Comparison of ENCODE assay signal across 10 mouse cellular contexts in the genomic region with DNA sequence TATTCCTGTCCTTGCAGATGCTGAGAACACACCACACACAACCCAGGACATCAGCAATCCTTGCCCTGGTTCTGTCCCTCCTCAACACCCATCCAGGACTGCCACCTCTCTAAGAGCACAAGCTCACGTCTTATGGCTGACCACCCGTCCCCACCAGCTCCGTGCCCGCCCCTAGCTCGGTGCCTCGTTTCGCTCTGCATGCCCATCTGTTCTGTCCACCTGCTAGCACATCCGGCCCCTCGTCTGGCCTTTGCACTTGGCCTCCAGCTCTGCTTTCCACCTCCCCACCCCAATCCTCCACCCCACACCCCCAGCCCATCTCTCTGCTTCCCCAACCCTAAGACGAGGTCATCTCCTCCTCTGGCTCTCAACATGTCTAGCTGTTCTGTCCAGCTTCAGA. TPM values are rescaled to one million over a fixed set of nuclear protein-coding genes. Genes with fewer than 3 reads are reported as not detected.
DNase-seq lines count a peak whose midpoint lies in the region; ATAC-seq and TF ChIP-seq lines count a peak whose summit lies in the region.
"Had no signal": no experiment of that assay in that cellular context is flagged by ENCODE, and none has a peak within 500 bp of the region (broad histone marks: within the 10 kb centered on the region; RNA-seq: fewer than 3 reads in every experiment).

No protein-coding gene starts in this region.

- DNase-seq in heart, postnatal 14 days: no peak
- DNase-seq in cerebellum, postnatal 36 days: peak; percentile 30 to 42
- no peak for DNase-seq in gastrocnemius, postnatal 36 days
- DNase-seq in layer of hippocampus, adult 9-11 months: no peak
- DNase-seq in heart, postnatal 10 days: no peak
- DNase-seq: kidney, postnatal 14 days had no signal

- WGBS in heart, embryonic 11.5 days (ENCODE audit: insufficient replicate concordance): 79% methylated on average over 10 of the region's 10 CpGs
- 79% methylated on average over 10 of the region's 10 CpGs for WGBS in limb, embryonic 13.5 days

- H3K4me2 ChIP-seq in heart, embryonic 11.5 days: no peak overlapping the region
- H3K4me2 ChIP-seq in limb, embryonic 13.5 days (replicated peaks): no peak overlapping the region
- H3K4me2 ChIP-seq: heart, embryonic 12.5 days had no signal

- H3K4me3 ChIP-seq in heart, embryonic 11.5 days (ENCODE audit: low read depth, low read length): no peak overlapping the region
- 0 out of 2 replicates have a peak overlapping the region, but pooled peaks have one; percentile 26 for H3K4me3 ChIP-seq in E14TG2a.4 (replicated peaks; ENCODE audit: low read length)
- H3K4me3 ChIP-seq in limb, embryonic 13.5 days: no peak overlapping the region
- H3K4me3 ChIP-seq: heart, embryonic 12.5 days had no signal

- H3K9ac ChIP-seq in heart, embryonic 11.5 days (ENCODE audit: low read depth, low read length): no peak overlapping the region
- H3K9ac ChIP-seq in limb, embryonic 13.5 days: no peak overlapping the region

- H3K36me3 ChIP-seq in heart, embryonic 11.5 days (ENCODE audit: control insufficient read depth, insufficient read depth, low read length): no peaks in the 10 kb centered on the region
- peaks cover 25% of the 10 kb centered on the region for H3K36me3 ChIP-seq in E14TG2a.4 (ENCODE audit: insufficient read depth, low read length)
- no peaks in the 10 kb centered on the region for H3K36me3 ChIP-seq in limb, embryonic 13.5 days
- H3K36me3 ChIP-seq: heart, embryonic 12.5 days had no signal

- no peak for TF ChIP-seq CTCF in E14TG2a.4 (conservative IDR thresholded peaks at IDR 0.05; ENCODE audit: low read length)

- H3K9me3 ChIP-seq in heart, embryonic 11.5 days (replicated peaks; ENCODE audit: control insufficient read depth, low read length): no peaks in the 10 kb centered on the region
- H3K9me3 ChIP-seq in E14TG2a.4 (ENCODE audit: low read length): no peaks in the 10 kb centered on the region
- no peaks in the 10 kb centered on the region for H3K9me3 ChIP-seq in limb, embryonic 13.5 days
- H3K9me3 ChIP-seq: heart, embryonic 12.5 days had no signal

- intact Hi-C loops in heart, postnatal 14 days (cut with DNase I): no loop called here
- intact Hi-C loops in gastrocnemius, postnatal 36 days (cut with DNase I): loop anchor here (2.0 kb wide), 1 partner anchor 37 kb away; no protein-coding TSS in a partner anchor
- intact Hi-C loops in heart, postnatal 10 days (cut with DNase I): no loop called here

- H3K4me1 ChIP-seq in heart, embryonic 11.5 days (ENCODE audit: control insufficient read depth, insufficient read depth, low read length): peaks cover 59% of the 10 kb centered on the region
- H3K4me1 ChIP-seq in E14TG2a.4 (replicated peaks; ENCODE audit: low read depth, low read length): peaks cover 81% of the 10 kb centered on the region
- peaks cover 54% of the 10 kb centered on the region for H3K4me1 ChIP-seq in limb, embryonic 13.5 days

- H3K27ac ChIP-seq in heart, embryonic 11.5 days (ENCODE audit: low read depth, low read length): 0 out of 2 replicates have a peak overlapping the region, but pooled peaks have one; percentile 100
- H3K27ac ChIP-seq in limb, embryonic 13.5 days: peak overlapping the region; percentile 99; the same call in 1 of the 2 replicates

- H3K27me3 ChIP-seq in heart, embryonic 11.5 days (ENCODE audit: control insufficient read depth, insufficient read depth, low read length): no peaks in the 10 kb centered on the region
- H3K27me3 ChIP-seq in E14TG2a.4 (ENCODE audit: insufficient read depth, low read length): peaks cover 11% of the 10 kb centered on the region; the same call in 1 of the 2 replicates
- H3K27me3 ChIP-seq in limb, embryonic 13.5 days: no peaks in the 10 kb centered on the region
- H3K27me3 ChIP-seq: heart, embryonic 12.5 days had no signal

- no peak for ATAC-seq in heart, embryonic 11.5 days (replicated peaks; ENCODE audit: insufficient number of reproducible peaks, low FRiP score, low TSS enrichment)
- ATAC-seq in limb, embryonic 13.5 days (ENCODE audit: low FRiP score, low read depth): no peak

RNA-seq across cellular contexts. Expression of a gene that starts 8.9 kb away (rescaled TPM):
- polyA plus RNA-seq in heart, embryonic 11.5 days (2014; fragmentation: Nextera tagmentation; extraction: Ambion mirVana): 39.6 and 47.6 TPM in 2 replicates
- 10 to 100 TPM; 52.0 to 52.5 TPM for total RNA-seq in heart, postnatal 14 days (2021)
- polyA plus RNA-seq in limb, embryonic 13.5 days (2015; fragmentation: Nextera tagmentation; extraction: Ambion mirVana): 59.4 and 65.7 TPM in 2 replicates
- 10 to 100 TPM; 12.7 to 17.3 TPM for total RNA-seq in gastrocnemius, postnatal 36 days (2021)
- 10 to 100 TPM; 48.7 to 55.5 TPM for total RNA-seq in heart, postnatal 10 days (2021)

Comparison
In these comparisons a context has a peak if more than half of its experiments do, and no peak if none do; other contexts are left out.
1. DNase-seq: peak in cerebellum, postnatal 36 days (2 of 2); none in heart, postnatal 14 days (0 of 2), gastrocnemius, postnatal 36 days (0 of 2), layer of hippocampus, adult 9-11 months (single experiment) and heart, postnatal 10 days (0 of 2).